Mouse (Mus musculus) MEL (cell line): ENCODE data around the gene Unc119.

Experiments used
- CTCF ChIP-seq, 3 experiments: IDR thresholded peaks in 2 of 3; conservative IDR thresholded peaks in 1 of 3; 2 replicates each; pipeline ENCODE4 v1.5.1; 2011 to 2012; ENCODE audit warnings: low read length in 3 of 3, low read depth in 2 of 3, mild to moderate bottlenecking in 2 of 3, improper control_type of control experiment in 1 of 3, inconsistent platforms in 1 of 3, mixed read lengths in 1 of 3, moderate library complexity in 1 of 3; ENCODE audit not compliant: control insufficient read depth in 1 of 3, insufficient read depth in 1 of 3, poor library complexity in 1 of 3, severe bottlenecking in 1 of 3
- POLR2A ChIP-seq, 2 experiments: IDR thresholded peaks; 2 replicates each; pipeline ENCODE4 v1.6.1; 2011 to 2012; ENCODE audit warnings: low read length in 2 of 2, mild to moderate bottlenecking in 2 of 2, control low read depth in 1 of 2, improper control_type of control experiment in 1 of 2, low read depth in 1 of 2, moderate library complexity in 1 of 2; ENCODE audit not compliant: control insufficient read depth in 1 of 2, insufficient read depth in 1 of 2, poor library complexity in 1 of 2

DNA sequence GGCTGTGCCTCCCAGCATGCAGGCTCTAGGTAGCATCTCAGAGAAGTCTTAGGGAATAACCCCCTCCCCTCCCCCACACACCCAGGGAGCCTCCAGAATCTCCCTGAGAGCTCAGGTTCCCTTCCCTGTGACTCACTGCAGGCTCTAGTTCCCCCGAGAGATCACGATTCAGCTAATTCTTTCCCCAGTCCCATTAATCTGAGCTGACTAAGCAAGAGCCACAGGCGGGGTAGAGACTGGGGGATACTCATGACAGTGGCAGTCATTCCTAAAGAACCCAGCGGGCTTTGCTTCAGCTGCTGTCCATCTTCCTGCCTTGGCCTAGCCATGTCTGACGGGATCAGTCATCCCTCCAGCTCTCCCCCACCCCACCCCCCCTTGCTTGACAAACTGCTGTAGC is 39.4 kb downstream of the Unc119 start:
- no peak for TF ChIP-seq POLR2A (IDR thresholded peaks at IDR 0.05; ENCODE audit: control insufficient read depth in 1 of 2, insufficient read depth in 1 of 2, low read depth in 1 of 2, low read length in 2 of 2, poor library complexity in 1 of 2)
- TF ChIP-seq CTCF (IDR thresholded peaks at IDR 0.05 in 2 of 3, conservative IDR thresholded peaks at IDR 0.05 in 1 of 3; ENCODE audit: control insufficient read depth in 1 of 3, insufficient read depth in 1 of 3, low read depth in 2 of 3, low read length in 3 of 3, poor library complexity in 1 of 3, severe bottlenecking in 1 of 3) = no peak
